9 mouse cellular contexts compared by ENCODE assay signal in genomic region chr8:123319522-123320164, GRCm38 (mm10). TPM values are rescaled to one million over a fixed set of nuclear protein-coding genes. Genes with fewer than 3 reads are reported as not detected.
DNase-seq lines count a peak whose midpoint lies in the region; ATAC-seq and TF ChIP-seq lines count a peak whose summit lies in the region.
"Had no signal": no experiment of that assay in that cellular context is flagged by ENCODE, and none has a peak within 500 bp of the region (broad histone marks: within the 10 kb centered on the region; RNA-seq: fewer than 3 reads in every experiment).

No protein-coding gene starts in this region.

- H3K4me1 ChIP-seq in kidney, embryonic 15.5 days = peaks cover 19% of the 10 kb centered on the region
- peaks cover 18% of the 10 kb centered on the region for H3K4me1 ChIP-seq in E14TG2a.4 (replicated peaks; ENCODE audit: low read depth, low read length)
- peaks cover 10% of the 10 kb centered on the region for H3K4me1 ChIP-seq in heart, embryonic 11.5 days (ENCODE audit: control insufficient read depth, insufficient read depth, low read length)
- peaks cover 14% of the 10 kb centered on the region for H3K4me1 ChIP-seq in liver, postnatal 0 days (ENCODE audit: insufficient read depth)

- no peak overlapping the region for H3K27ac ChIP-seq in kidney, embryonic 15.5 days
- no peak overlapping the region for H3K27ac ChIP-seq in heart, embryonic 11.5 days (ENCODE audit: low read depth, low read length)
- no peak overlapping the region for H3K27ac ChIP-seq in liver, postnatal 0 days (ENCODE audit: low read depth)
- H3K27ac ChIP-seq: midbrain, embryonic 12.5 days had no signal

- WGBS in kidney, embryonic 15.5 days = 34% methylated on average over 7 of the region's 7 CpGs
- WGBS in heart, embryonic 11.5 days (ENCODE audit: insufficient replicate concordance) = 25% methylated on average over 7 of the region's 7 CpGs
- 27% methylated on average over 7 of the region's 7 CpGs for WGBS in liver, postnatal 0 days (ENCODE audit: insufficient replicate concordance)

- H3K9ac ChIP-seq in kidney, embryonic 15.5 days = no peak overlapping the region
- H3K9ac ChIP-seq in heart, embryonic 11.5 days (ENCODE audit: low read depth, low read length) = no peak overlapping the region
- H3K9ac ChIP-seq in liver, postnatal 0 days (replicated peaks) = no peak overlapping the region

- H3K36me3 ChIP-seq in kidney, embryonic 15.5 days = no peaks in the 10 kb centered on the region
- H3K36me3 ChIP-seq in E14TG2a.4 (ENCODE audit: insufficient read depth, low read length) = no peaks in the 10 kb centered on the region
- no peaks in the 10 kb centered on the region for H3K36me3 ChIP-seq in heart, embryonic 11.5 days (ENCODE audit: control insufficient read depth, insufficient read depth, low read length)
- no peaks in the 10 kb centered on the region for H3K36me3 ChIP-seq in liver, postnatal 0 days (replicated peaks; ENCODE audit: insufficient read depth, low read length)
- H3K36me3 ChIP-seq: midbrain, embryonic 12.5 days had no signal

- H3K4me3 ChIP-seq in kidney, embryonic 15.5 days (replicated peaks) = no peak overlapping the region
- peak overlapping the region; percentile 87 for H3K4me3 ChIP-seq in E14TG2a.4 (replicated peaks; ENCODE audit: low read length)
- H3K4me3 ChIP-seq in heart, embryonic 11.5 days (ENCODE audit: low read depth, low read length) = no peak overlapping the region
- H3K4me3 ChIP-seq in liver, postnatal 0 days (ENCODE audit: low read depth, low read length) = no peak overlapping the region

- no peaks in the 10 kb centered on the region for H3K9me3 ChIP-seq in kidney, embryonic 15.5 days (replicated peaks)
- no peaks in the 10 kb centered on the region for H3K9me3 ChIP-seq in E14TG2a.4 (ENCODE audit: low read length)
- H3K9me3 ChIP-seq in heart, embryonic 11.5 days (replicated peaks; ENCODE audit: control insufficient read depth, low read length) = no peaks in the 10 kb centered on the region
- H3K9me3 ChIP-seq in liver, postnatal 0 days (ENCODE audit: low read length) = no peaks in the 10 kb centered on the region
- H3K9me3 ChIP-seq: midbrain, embryonic 12.5 days had no signal

- H3K4me2 ChIP-seq in kidney, embryonic 15.5 days = no peak overlapping the region
- peak overlapping the region; percentile 84; the same call in 1 of the 2 replicates for H3K4me2 ChIP-seq in heart, embryonic 11.5 days
- H3K4me2 ChIP-seq in liver, postnatal 0 days (ENCODE audit: low read depth, low read length) = no peak overlapping the region

- no peaks in the 10 kb centered on the region for H3K27me3 ChIP-seq in kidney, embryonic 15.5 days
- H3K27me3 ChIP-seq in E14TG2a.4 (ENCODE audit: insufficient read depth, low read length) = no peaks in the 10 kb centered on the region
- no peaks in the 10 kb centered on the region for H3K27me3 ChIP-seq in heart, embryonic 11.5 days (ENCODE audit: control insufficient read depth, insufficient read depth, low read length)
- 0 out of 2 replicates have a peak, but pooled peaks cover 3% of the 10 kb centered on the region for H3K27me3 ChIP-seq in liver, postnatal 0 days (ENCODE audit: insufficient read depth, low read length)
- H3K27me3 ChIP-seq: midbrain, embryonic 12.5 days had no signal

- peak; percentile 68 for DNase-seq in kidney, adult 9 months
- peak; percentile 50 for DNase-seq in c-Kit-negative CD71-positive TER-119-positive erythroid progenitor cells, embryonic 14.5 days (ENCODE audit: low read depth, low spot score)
- DNase-seq in liver, postnatal 0 days = peak; percentile 50
- peak; percentile 53 to 74 for DNase-seq in spleen, postnatal 4 days (ENCODE audit: low spot score in 2 of 2)
- DNase-seq in urinary bladder, adult 18-20 months (ENCODE audit: low spot score in 2 of 2) = no peak

- ATAC-seq in kidney, embryonic 15.5 days (replicated peaks; ENCODE audit: low FRiP score) = no peak
- ATAC-seq in heart, embryonic 11.5 days (replicated peaks; ENCODE audit: insufficient number of reproducible peaks, low FRiP score, low TSS enrichment) = no peak
- no peak for ATAC-seq in liver, postnatal 0 days

- TF ChIP-seq EP300 in liver, postnatal 0 days (IDR thresholded peaks at IDR 0.05; ENCODE audit: low read depth) = no peak

- peak; percentile 53 for TF ChIP-seq CTCF in E14TG2a.4 (conservative IDR thresholded peaks at IDR 0.05; ENCODE audit: low read length)
- TF ChIP-seq CTCF in liver, postnatal 0 days (IDR thresholded peaks at IDR 0.05; ENCODE audit: low read depth) = peak; percentile 79

RNA-seq across cellular contexts. Expression of gene Fanca, which starts 1.3 kb away (rescaled TPM):
- polyA plus RNA-seq in kidney, embryonic 15.5 days (2015; fragmentation: Nextera tagmentation; extraction: Ambion mirVana) = 38.2 and 45.2 TPM in 2 replicates
- 22.8 and 27.7 TPM in 2 replicates for polyA plus RNA-seq in heart, embryonic 11.5 days (2014; fragmentation: Nextera tagmentation; extraction: Ambion mirVana)
- polyA plus RNA-seq in liver, postnatal 0 days (2015; fragmentation: Nextera tagmentation; extraction: Ambion mirVana) = 6.3 TPM in 2 replicates

RNA-seq across cellular contexts. Expression of gene Spire2, which starts 12.9 kb away (rescaled TPM):
- polyA plus RNA-seq in kidney, embryonic 15.5 days (2015; fragmentation: Nextera tagmentation; extraction: Ambion mirVana) = 4.7 and 5.0 TPM in 2 replicates
- 2.9 and 3.0 TPM in 2 replicates for polyA plus RNA-seq in heart, embryonic 11.5 days (2014; fragmentation: Nextera tagmentation; extraction: Ambion mirVana)
- polyA plus RNA-seq in liver, postnatal 0 days (2015; fragmentation: Nextera tagmentation; extraction: Ambion mirVana) = 0.80 and 1.1 TPM in 2 replicates

RNA-seq across cellular contexts. Expression of gene Tcf25, which starts 53.9 kb away (rescaled TPM):
- 157 and 175 TPM in 2 replicates for polyA plus RNA-seq in kidney, embryonic 15.5 days (2015; fragmentation: Nextera tagmentation; extraction: Ambion mirVana)
- 148 and 165 TPM in 2 replicates for polyA plus RNA-seq in heart, embryonic 11.5 days (2014; fragmentation: Nextera tagmentation; extraction: Ambion mirVana)
- polyA plus RNA-seq in liver, postnatal 0 days (2015; fragmentation: Nextera tagmentation; extraction: Ambion mirVana) = 54.1 and 54.9 TPM in 2 replicates

Comparison
In these comparisons a context has a peak if more than half of its experiments do, and no peak if none do; other contexts are left out.
1. DNase-seq: peak in kidney, adult 9 months (single experiment), c-Kit-negative CD71-positive TER-119-positive erythroid progenitor cells, embryonic 14.5 days (single experiment), liver, postnatal 0 days (single experiment) and spleen, postnatal 4 days (2 of 2); none in urinary bladder, adult 18-20 months (0 of 2).